Comparison of ENCODE assay signal across 15 mouse cellular contexts in genomic region chr5:137758921-137759534, GRCm38 (mm10). TPM values are rescaled to one million over a fixed set of nuclear protein-coding genes. Genes with fewer than 3 reads are reported as not detected.
DNase-seq lines count a peak whose midpoint lies in the region; ATAC-seq and TF ChIP-seq lines count a peak whose summit lies in the region.
"Had no signal": no experiment of that assay in that cellular context is flagged by ENCODE, and none has a peak within 500 bp of the region (broad histone marks: within the 10 kb centered on the region; RNA-seq: fewer than 3 reads in every experiment).

No protein-coding gene starts in this region.

- H3K27ac ChIP-seq in forebrain, embryonic 12.5 days = peak overlapping the region; percentile 50; the same call in 1 of the 2 replicates
- no peak overlapping the region for H3K27ac ChIP-seq in forebrain, embryonic 10.5 days
- no peak overlapping the region for H3K27ac ChIP-seq in liver, postnatal 0 days (ENCODE audit: low read depth)
- H3K27ac ChIP-seq in liver, embryonic 12.5 days = no peak overlapping the region
- peak overlapping the region; percentile 63 for H3K27ac ChIP-seq in forebrain, embryonic 15.5 days (replicated peaks)
- peak overlapping the region; percentile 64 for H3K27ac ChIP-seq in neural tube, embryonic 14.5 days (ENCODE audit: low read depth, low read length)
- H3K27ac ChIP-seq: heart, embryonic 13.5 days had no signal

- H3K9ac ChIP-seq in forebrain, embryonic 12.5 days = no peak overlapping the region
- H3K9ac ChIP-seq in liver, postnatal 0 days (replicated peaks) = no peak overlapping the region
- no peak overlapping the region for H3K9ac ChIP-seq in liver, embryonic 12.5 days
- H3K9ac ChIP-seq in forebrain, embryonic 15.5 days (replicated peaks) = no peak overlapping the region
- 0 out of 2 replicates have a peak overlapping the region, but pooled peaks have one; percentile 8 for H3K9ac ChIP-seq in neural tube, embryonic 14.5 days (replicated peaks; ENCODE audit: low read depth, low read length)

- no peaks in the 10 kb centered on the region for H3K9me3 ChIP-seq in forebrain, embryonic 12.5 days
- H3K9me3 ChIP-seq in forebrain, embryonic 10.5 days = no peaks in the 10 kb centered on the region
- H3K9me3 ChIP-seq in liver, postnatal 0 days (ENCODE audit: low read length) = no peaks in the 10 kb centered on the region
- H3K9me3 ChIP-seq in liver, embryonic 12.5 days (replicated peaks) = no peaks in the 10 kb centered on the region
- no peaks in the 10 kb centered on the region for H3K9me3 ChIP-seq in forebrain, embryonic 15.5 days
- H3K9me3 ChIP-seq in neural tube, embryonic 14.5 days (ENCODE audit: control insufficient read depth, low read length) = no peaks in the 10 kb centered on the region
- H3K9me3 ChIP-seq: heart, embryonic 13.5 days had no signal

- TF ChIP-seq EP300 in liver, postnatal 0 days (IDR thresholded peaks at IDR 0.05; ENCODE audit: low read depth) = no peak

- peaks cover 36% of the 10 kb centered on the region for H3K36me3 ChIP-seq in forebrain, embryonic 12.5 days (replicated peaks)
- H3K36me3 ChIP-seq in forebrain, embryonic 10.5 days (replicated peaks) = peaks cover 53% of the 10 kb centered on the region
- peaks cover 46% of the 10 kb centered on the region for H3K36me3 ChIP-seq in liver, postnatal 0 days (replicated peaks; ENCODE audit: insufficient read depth, low read length)
- H3K36me3 ChIP-seq in liver, embryonic 12.5 days = peaks cover 60% of the 10 kb centered on the region
- no peaks in the 10 kb centered on the region for H3K36me3 ChIP-seq in forebrain, embryonic 15.5 days
- H3K36me3 ChIP-seq in neural tube, embryonic 14.5 days (ENCODE audit: control insufficient read depth, insufficient read depth, low read length) = no peaks in the 10 kb centered on the region

- no peak overlapping the region for H3K4me3 ChIP-seq in forebrain, embryonic 12.5 days (replicated peaks)
- no peak overlapping the region for H3K4me3 ChIP-seq in forebrain, embryonic 10.5 days
- no peak overlapping the region for H3K4me3 ChIP-seq in liver, postnatal 0 days (ENCODE audit: low read depth, low read length)
- no peak overlapping the region for H3K4me3 ChIP-seq in liver, embryonic 12.5 days
- H3K4me3 ChIP-seq in forebrain, embryonic 15.5 days = no peak overlapping the region
- no peak overlapping the region for H3K4me3 ChIP-seq in neural tube, embryonic 14.5 days (ENCODE audit: low read depth, low read length)
- H3K4me3 ChIP-seq: erythroblast, embryonic 14.5 days; heart, embryonic 13.5 days had no signal

- no peak for TF ChIP-seq CTCF in liver, postnatal 0 days (IDR thresholded peaks at IDR 0.05; ENCODE audit: low read depth)

- H3K27me3 ChIP-seq in forebrain, embryonic 12.5 days = no peaks in the 10 kb centered on the region
- H3K27me3 ChIP-seq in forebrain, embryonic 10.5 days (ENCODE audit: poor library complexity, severe bottlenecking) = no peaks in the 10 kb centered on the region
- H3K27me3 ChIP-seq in liver, postnatal 0 days (ENCODE audit: insufficient read depth, low read length) = no peaks in the 10 kb centered on the region
- no peaks in the 10 kb centered on the region for H3K27me3 ChIP-seq in liver, embryonic 12.5 days (replicated peaks)
- no peaks in the 10 kb centered on the region for H3K27me3 ChIP-seq in forebrain, embryonic 15.5 days
- no peaks in the 10 kb centered on the region for H3K27me3 ChIP-seq in neural tube, embryonic 14.5 days (ENCODE audit: control insufficient read depth, insufficient read depth, low read length)
- H3K27me3 ChIP-seq: heart, embryonic 13.5 days had no signal

- peaks cover 8% of the 10 kb centered on the region; the same call in 1 of the 2 replicates for H3K4me1 ChIP-seq in forebrain, embryonic 12.5 days
- H3K4me1 ChIP-seq in forebrain, embryonic 10.5 days = peaks cover 8% of the 10 kb centered on the region; the same call in 1 of the 2 replicates
- H3K4me1 ChIP-seq in liver, postnatal 0 days (ENCODE audit: insufficient read depth) = no peaks in the 10 kb centered on the region
- H3K4me1 ChIP-seq in liver, embryonic 12.5 days = peaks cover 31% of the 10 kb centered on the region
- H3K4me1 ChIP-seq in forebrain, embryonic 15.5 days = peaks cover 48% of the 10 kb centered on the region
- H3K4me1 ChIP-seq in neural tube, embryonic 14.5 days (ENCODE audit: control insufficient read depth, insufficient read depth, low read length) = peaks cover 6% of the 10 kb centered on the region; the same call in 1 of the 2 replicates

- DNase-seq in forebrain, embryonic 10.5 days (ENCODE audit: extremely low spot score, low spot score) = no peak
- peak; percentile 14 for DNase-seq in liver, postnatal 0 days
- DNase-seq in layer of hippocampus, adult 9-10 months (ENCODE audit: low spot score) = no peak
- DNase-seq in thymus, adult 18-20 months = no peak
- DNase-seq: cerebellum, postnatal 36 days; gastrocnemius, postnatal 10 days; kidney, adult 2 months; spleen, adult 18-20 months had no signal

- 89% methylated on average over 19 of the region's 19 CpGs for WGBS in forebrain, embryonic 12.5 days
- 91% methylated on average over 19 of the region's 19 CpGs for WGBS in forebrain, embryonic 10.5 days
- 92% methylated on average over 19 of the region's 19 CpGs for WGBS in liver, postnatal 0 days (ENCODE audit: insufficient replicate concordance)
- WGBS in liver, embryonic 12.5 days (ENCODE audit: insufficient replicate concordance) = 88% methylated on average over 19 of the region's 19 CpGs
- 81% methylated on average over 19 of the region's 19 CpGs for WGBS in forebrain, embryonic 15.5 days
- WGBS in neural tube, embryonic 14.5 days = 88% methylated on average over 19 of the region's 19 CpGs

- H3K4me2 ChIP-seq in forebrain, embryonic 12.5 days = no peak overlapping the region
- no peak overlapping the region for H3K4me2 ChIP-seq in liver, postnatal 0 days (ENCODE audit: low read depth, low read length)
- no peak overlapping the region for H3K4me2 ChIP-seq in liver, embryonic 12.5 days
- H3K4me2 ChIP-seq in forebrain, embryonic 15.5 days (replicated peaks) = no peak overlapping the region
- peak overlapping the region; percentile 30 for H3K4me2 ChIP-seq in neural tube, embryonic 14.5 days (ENCODE audit: low read depth, low read length)
- H3K4me2 ChIP-seq: heart, embryonic 13.5 days had no signal

- no peak for ATAC-seq in forebrain, embryonic 12.5 days (ENCODE audit: low FRiP score)
- ATAC-seq in liver, postnatal 0 days = no peak
- ATAC-seq in liver, embryonic 12.5 days = no peak
- ATAC-seq in forebrain, embryonic 15.5 days (replicated peaks) = no peak
- no peak for ATAC-seq in neural tube, embryonic 14.5 days (ENCODE audit: low read depth)
- ATAC-seq: activated CD4-positive, CD25-positive, alpha-beta regulatory T cell, adult 4 months had no signal

RNA-seq across cellular contexts. Expression of gene Tsc22d4, which starts 13.5 kb away (rescaled TPM):
- 68.6 and 73.2 TPM in 2 replicates for polyA plus RNA-seq in forebrain, embryonic 12.5 days (2016; fragmentation: Nextera tagmentation; extraction: Ambion mirVana)
- 71.0 and 72.0 TPM in 2 replicates for polyA plus RNA-seq in forebrain, embryonic 10.5 days (2016; fragmentation: Nextera tagmentation; extraction: Ambion mirVana)
- polyA plus RNA-seq in liver, postnatal 0 days (2015; fragmentation: Nextera tagmentation; extraction: Ambion mirVana) = 65.3 and 65.9 TPM in 2 replicates
- 96.0 and 99.2 TPM in 2 replicates for polyA plus RNA-seq in liver, embryonic 12.5 days (2016; fragmentation: Nextera tagmentation; extraction: Ambion mirVana)
- polyA plus RNA-seq in forebrain, embryonic 15.5 days (2015; fragmentation: Nextera tagmentation; extraction: Ambion mirVana) = 75.6 and 76.1 TPM in 2 replicates
- polyA plus RNA-seq in neural tube, embryonic 14.5 days (2014; fragmentation: Nextera tagmentation; extraction: Ambion mirVana) = 80.1 and 85.1 TPM in 2 replicates

RNA-seq across cellular contexts. Expression of gene Nyap1, which starts 17.6 kb away (rescaled TPM):
- 19.5 and 22.6 TPM in 2 replicates for polyA plus RNA-seq in forebrain, embryonic 12.5 days (2016; fragmentation: Nextera tagmentation; extraction: Ambion mirVana)
- polyA plus RNA-seq in forebrain, embryonic 10.5 days (2016; fragmentation: Nextera tagmentation; extraction: Ambion mirVana) = 2.9 and 5.1 TPM in 2 replicates
- 0.11 and 0.18 TPM in 2 replicates for polyA plus RNA-seq in liver, postnatal 0 days (2015; fragmentation: Nextera tagmentation; extraction: Ambion mirVana)
- 0.33 and 0.38 TPM in 2 replicates for polyA plus RNA-seq in liver, embryonic 12.5 days (2016; fragmentation: Nextera tagmentation; extraction: Ambion mirVana)
- polyA plus RNA-seq in forebrain, embryonic 15.5 days (2015; fragmentation: Nextera tagmentation; extraction: Ambion mirVana) = 43.6 and 45.6 TPM in 2 replicates
- 13.6 and 22.3 TPM in 2 replicates for polyA plus RNA-seq in neural tube, embryonic 14.5 days (2014; fragmentation: Nextera tagmentation; extraction: Ambion mirVana)

RNA-seq across cellular contexts. Expression of gene Ppp1r35, which starts 19.6 kb away (rescaled TPM):
- 55.7 and 60.1 TPM in 2 replicates for polyA plus RNA-seq in forebrain, embryonic 12.5 days (2016; fragmentation: Nextera tagmentation; extraction: Ambion mirVana)
- polyA plus RNA-seq in forebrain, embryonic 10.5 days (2016; fragmentation: Nextera tagmentation; extraction: Ambion mirVana) = 47.5 and 49.2 TPM in 2 replicates
- polyA plus RNA-seq in liver, postnatal 0 days (2015; fragmentation: Nextera tagmentation; extraction: Ambion mirVana) = 13.4 and 18.1 TPM in 2 replicates
- polyA plus RNA-seq in liver, embryonic 12.5 days (2016; fragmentation: Nextera tagmentation; extraction: Ambion mirVana) = 38.6 and 39.2 TPM in 2 replicates
- polyA plus RNA-seq in forebrain, embryonic 15.5 days (2015; fragmentation: Nextera tagmentation; extraction: Ambion mirVana) = 36.9 and 42.4 TPM in 2 replicates
- polyA plus RNA-seq in neural tube, embryonic 14.5 days (2014; fragmentation: Nextera tagmentation; extraction: Ambion mirVana) = 37.8 and 43.7 TPM in 2 replicates

RNA-seq across cellular contexts. Expression of gene Mepce, which starts 28.4 kb away (rescaled TPM):
- 13.4 and 15.4 TPM in 2 replicates for polyA plus RNA-seq in forebrain, embryonic 12.5 days (2016; fragmentation: Nextera tagmentation; extraction: Ambion mirVana)
- polyA plus RNA-seq in forebrain, embryonic 10.5 days (2016; fragmentation: Nextera tagmentation; extraction: Ambion mirVana) = 10.0 and 11.5 TPM in 2 replicates
- polyA plus RNA-seq in liver, postnatal 0 days (2015; fragmentation: Nextera tagmentation; extraction: Ambion mirVana) = 4.7 and 5.0 TPM in 2 replicates
- polyA plus RNA-seq in liver, embryonic 12.5 days (2016; fragmentation: Nextera tagmentation; extraction: Ambion mirVana) = 9.0 and 9.2 TPM in 2 replicates
- polyA plus RNA-seq in forebrain, embryonic 15.5 days (2015; fragmentation: Nextera tagmentation; extraction: Ambion mirVana) = 12.3 and 12.6 TPM in 2 replicates
- polyA plus RNA-seq in neural tube, embryonic 14.5 days (2014; fragmentation: Nextera tagmentation; extraction: Ambion mirVana) = 13.1 and 17.0 TPM in 2 replicates

RNA-seq across cellular contexts. Expression of gene Zcwpw1, which starts 28.6 kb away (rescaled TPM):
- polyA plus RNA-seq in forebrain, embryonic 12.5 days (2016; fragmentation: Nextera tagmentation; extraction: Ambion mirVana) = 14.6 and 15.2 TPM in 2 replicates
- 12.9 and 14.8 TPM in 2 replicates for polyA plus RNA-seq in forebrain, embryonic 10.5 days (2016; fragmentation: Nextera tagmentation; extraction: Ambion mirVana)
- 1.5 and 1.9 TPM in 2 replicates for polyA plus RNA-seq in liver, postnatal 0 days (2015; fragmentation: Nextera tagmentation; extraction: Ambion mirVana)
- polyA plus RNA-seq in liver, embryonic 12.5 days (2016; fragmentation: Nextera tagmentation; extraction: Ambion mirVana) = 6.9 and 7.5 TPM in 2 replicates
- polyA plus RNA-seq in forebrain, embryonic 15.5 days (2015; fragmentation: Nextera tagmentation; extraction: Ambion mirVana) = 10.4 and 11.3 TPM in 2 replicates
- polyA plus RNA-seq in neural tube, embryonic 14.5 days (2014; fragmentation: Nextera tagmentation; extraction: Ambion mirVana) = 11.2 and 13.9 TPM in 2 replicates

Comparison
In these comparisons a context has a peak if more than half of its experiments do, and no peak if none do; other contexts are left out.
1. H3K27ac ChIP-seq: peak in forebrain, embryonic 12.5 days (single experiment), forebrain, embryonic 15.5 days (single experiment) and neural tube, embryonic 14.5 days (single experiment); none in forebrain, embryonic 10.5 days (single experiment), liver, postnatal 0 days (single experiment) and liver, embryonic 12.5 days (single experiment).